Mouse (Mus musculus): ENCODE data around the gene Sfrp5. TPM values are rescaled to one million over a fixed set of nuclear protein-coding genes. Genes with fewer than 3 reads are reported as not detected.

The Sfrp5 gene
- polyA plus RNA-seq, 1 experiment from 2014 or later, result 0.21 TPM

- Histone ChIP-seq H3K4me2 (ENCODE audit: low read depth, low read length) (no peak overlapping the region), H3K9me3 (ENCODE audit: control insufficient read depth, low read length) (no peaks in the 10 kb centered on the region), H3K4me1 (ENCODE audit: control insufficient read depth, insufficient read depth, low read length) (peaks cover 2% of the 10 kb centered on the region; the same call in 1 of the 2 replicates), H3K27ac (ENCODE audit: low read depth, low read length) (no peak overlapping the region), H3K36me3 (ENCODE audit: control insufficient read depth, insufficient read depth, low read length) (no peaks in the 10 kb centered on the region), H3K27me3 (ENCODE audit: control insufficient read depth, insufficient read depth, low read length) (no peaks in the 10 kb centered on the region), H3K4me3 (ENCODE audit: low read depth, low read length) (no peak overlapping the region), H3K9ac (replicated peaks; ENCODE audit: low read depth, low read length) (no peak overlapping the region)
- no peak; the same call in 1 of the 2 replicates for ATAC-seq (ENCODE audit: low read depth)
- WGBS, result 51% methylated on average over 7 of the region's 7 CpGs
Measured at GRCm38 (mm10) chr19:42209485-42209884, 7.4 kb upstream of the Sfrp5 start.

DNA sequence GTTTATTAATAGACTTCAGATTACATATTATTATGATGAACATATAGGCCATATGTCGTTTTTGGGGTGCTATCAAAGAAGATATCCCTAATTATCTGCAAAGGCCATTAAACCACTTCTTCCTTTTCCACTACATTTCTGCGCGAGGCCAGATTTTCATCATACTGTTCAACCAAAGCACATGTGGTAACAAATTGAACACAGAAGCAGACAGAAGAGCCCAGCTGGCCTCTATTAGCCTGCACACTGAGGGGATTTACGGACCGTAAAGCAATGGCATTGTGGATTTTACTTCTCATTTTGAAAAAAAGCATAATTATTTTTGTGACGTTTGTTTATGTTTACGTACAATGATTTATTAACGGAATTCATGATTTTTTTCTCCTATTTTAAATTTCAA lies 3.1 kb upstream of the Sfrp5 start:
- WGBS, result 54% methylated on average over 8 of the region's 8 CpGs
- H3K4me3 ChIP-seq (ENCODE audit: low read depth, low read length), result no peak overlapping the region
- ATAC-seq (ENCODE audit: low read depth), result no peak
- peaks cover 32% of the 10 kb centered on the region for H3K27me3 ChIP-seq (ENCODE audit: control insufficient read depth, insufficient read depth, low read length)
- H3K4me2 ChIP-seq (ENCODE audit: low read depth, low read length), result no peak overlapping the region
- no peak overlapping the region for H3K27ac ChIP-seq (ENCODE audit: low read depth, low read length)
- H3K4me1 ChIP-seq (ENCODE audit: control insufficient read depth, insufficient read depth, low read length), result peaks cover 9% of the 10 kb centered on the region
- H3K36me3 ChIP-seq (ENCODE audit: control insufficient read depth, insufficient read depth, low read length), result no peaks in the 10 kb centered on the region
- no peaks in the 10 kb centered on the region for H3K9me3 ChIP-seq (ENCODE audit: control insufficient read depth, low read length)
- no peak overlapping the region for H3K9ac ChIP-seq (replicated peaks; ENCODE audit: low read depth, low read length)

DNA sequence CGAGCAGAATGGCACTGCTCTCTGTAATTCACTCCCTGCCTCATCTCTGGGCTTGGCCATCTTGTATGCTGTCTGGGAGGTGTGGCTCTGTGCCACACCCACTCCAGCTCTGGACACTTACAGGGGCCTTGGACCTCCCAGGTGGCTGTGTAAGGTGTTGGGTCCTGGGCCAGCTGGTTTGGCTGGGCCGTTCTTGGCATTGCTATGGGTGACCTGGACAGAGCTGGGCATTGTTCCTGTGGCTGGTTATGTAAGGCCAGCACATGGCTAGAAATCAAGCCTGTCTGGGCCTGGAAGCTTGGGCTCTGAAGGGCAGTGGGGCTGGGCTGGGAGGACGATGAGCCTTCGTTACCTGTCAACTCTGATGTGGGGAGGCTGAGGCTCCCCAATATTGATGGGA lies 2.3 kb upstream of the Sfrp5 start:
- no peaks in the 10 kb centered on the region for H3K36me3 ChIP-seq (ENCODE audit: control insufficient read depth, insufficient read depth, low read length)
- H3K4me3 ChIP-seq (ENCODE audit: low read depth, low read length), result no peak overlapping the region
- H3K27ac ChIP-seq (ENCODE audit: low read depth, low read length), result 0 out of 2 replicates have a peak overlapping the region, but pooled peaks have one; percentile 23
- H3K4me2 ChIP-seq (ENCODE audit: low read depth, low read length), result no peak overlapping the region
- no peak overlapping the region for H3K9ac ChIP-seq (replicated peaks; ENCODE audit: low read depth, low read length)
- 91% methylated on average over 4 of the region's 4 CpGs for WGBS
- H3K4me1 ChIP-seq (ENCODE audit: control insufficient read depth, insufficient read depth, low read length), result peaks cover 9% of the 10 kb centered on the region
- H3K9me3 ChIP-seq (ENCODE audit: control insufficient read depth, low read length), result no peaks in the 10 kb centered on the region
- ATAC-seq (ENCODE audit: low read depth), result no peak
- H3K27me3 ChIP-seq (ENCODE audit: control insufficient read depth, insufficient read depth, low read length), result peaks cover 34% of the 10 kb centered on the region

DNA sequence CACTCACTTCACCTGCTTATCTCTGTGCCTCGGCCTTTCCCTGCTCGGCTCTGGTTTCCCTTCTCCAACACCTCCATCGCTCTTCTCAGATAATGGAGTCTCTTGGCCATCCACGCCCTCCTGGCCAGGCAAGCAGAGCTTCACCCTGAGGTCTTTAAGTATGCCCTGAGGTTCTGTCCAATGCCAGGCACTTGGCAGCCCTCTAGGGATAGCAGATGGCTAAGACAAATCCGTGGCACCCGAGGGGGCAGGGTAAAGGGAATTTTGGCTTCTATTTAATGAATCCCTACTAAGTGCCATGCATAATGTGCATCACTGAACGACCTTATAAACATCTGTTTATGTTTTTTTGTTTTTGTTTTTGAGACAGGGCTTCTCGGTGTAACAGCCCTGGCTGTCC lies 415 bp upstream of the Sfrp5 start:
- peaks cover 38% of the 10 kb centered on the region for H3K27me3 ChIP-seq (ENCODE audit: control insufficient read depth, insufficient read depth, low read length)
- peak overlapping the region; percentile 29 for H3K4me3 ChIP-seq (ENCODE audit: low read depth, low read length)
- no peak for ATAC-seq (ENCODE audit: low read depth)
- H3K36me3 ChIP-seq (ENCODE audit: control insufficient read depth, insufficient read depth, low read length), result no peaks in the 10 kb centered on the region
- H3K4me1 ChIP-seq (ENCODE audit: control insufficient read depth, insufficient read depth, low read length), result peaks cover 9% of the 10 kb centered on the region
- no peaks in the 10 kb centered on the region for H3K9me3 ChIP-seq (ENCODE audit: control insufficient read depth, low read length)
- no peak overlapping the region for H3K9ac ChIP-seq (replicated peaks; ENCODE audit: low read depth, low read length)
- H3K4me2 ChIP-seq (ENCODE audit: low read depth, low read length), result peak overlapping the region; percentile 44; the same call in 1 of the 2 replicates
- WGBS, result 35% methylated on average over 8 of the region's 8 CpGs
- H3K27ac ChIP-seq (ENCODE audit: low read depth, low read length), result no peak overlapping the region

- no peak for ATAC-seq (ENCODE audit: low read depth)
- Histone ChIP-seq H3K36me3 (ENCODE audit: control insufficient read depth, insufficient read depth, low read length) (no peaks in the 10 kb centered on the region), H3K4me2 (ENCODE audit: low read depth, low read length) (no peak overlapping the region), H3K27ac (ENCODE audit: low read depth, low read length) (no peak overlapping the region), H3K27me3 (ENCODE audit: control insufficient read depth, insufficient read depth, low read length) (peaks cover 34% of the 10 kb centered on the region), H3K4me3 (ENCODE audit: low read depth, low read length) (no peak overlapping the region), H3K4me1 (ENCODE audit: control insufficient read depth, insufficient read depth, low read length) (peaks cover 4% of the 10 kb centered on the region; the same call in 1 of the 2 replicates), H3K9me3 (ENCODE audit: control insufficient read depth, low read length) (no peaks in the 10 kb centered on the region), H3K9ac (replicated peaks; ENCODE audit: low read depth, low read length) (no peak overlapping the region)
- WGBS, result 50% methylated on average over 11 of the region's 11 CpGs
Measured at GRCm38 (mm10) chr19:42198026-42198425, 4.0 kb downstream of the Sfrp5 start.

DNA sequence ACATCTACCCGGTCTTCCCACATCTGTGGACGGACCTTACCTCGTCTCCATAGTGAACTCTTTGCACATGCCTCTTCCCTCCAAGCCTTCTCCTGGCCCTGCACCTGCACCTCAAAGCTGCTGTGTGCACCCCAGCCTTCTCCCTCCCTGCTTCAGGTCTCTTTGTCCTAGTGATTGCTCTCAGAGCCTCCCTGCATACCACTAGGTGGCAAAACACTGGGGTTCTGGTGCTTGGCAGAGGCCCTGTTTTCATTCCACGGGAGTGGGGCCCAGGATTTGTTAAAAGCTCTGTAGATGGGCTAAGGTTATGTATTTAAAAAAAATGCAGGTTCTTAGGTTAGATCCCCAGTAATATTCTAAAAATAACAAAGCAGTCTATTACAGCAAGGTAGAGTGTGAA lies 5.0 kb downstream of the Sfrp5 start:
- Histone ChIP-seq H3K9me3 (ENCODE audit: control insufficient read depth, low read length) (no peaks in the 10 kb centered on the region), H3K4me1 (ENCODE audit: control insufficient read depth, insufficient read depth, low read length) (peaks cover 4% of the 10 kb centered on the region; the same call in 1 of the 2 replicates), H3K4me3 (ENCODE audit: low read depth, low read length) (no peak overlapping the region), H3K36me3 (ENCODE audit: control insufficient read depth, insufficient read depth, low read length) (0 out of 2 replicates have a peak, but pooled peaks cover under 1% of the 10 kb centered on the region), H3K9ac (replicated peaks; ENCODE audit: low read depth, low read length) (no peak overlapping the region), H3K27ac (ENCODE audit: low read depth, low read length) (no peak overlapping the region), H3K27me3 (ENCODE audit: control insufficient read depth, insufficient read depth, low read length) (peaks cover 24% of the 10 kb centered on the region), H3K4me2 (ENCODE audit: low read depth, low read length) (no peak overlapping the region)
- WGBS, result 77% methylated on average over 4 of the region's 4 CpGs
- ATAC-seq (ENCODE audit: low read depth), result no peak

- no peak overlapping the region for H3K9ac ChIP-seq (replicated peaks; ENCODE audit: low read depth, low read length)
- H3K4me1 ChIP-seq (ENCODE audit: control insufficient read depth, insufficient read depth, low read length), result peaks cover 2% of the 10 kb centered on the region; the same call in 1 of the 2 replicates
- WGBS, result 69% methylated on average over 4 of the region's 4 CpGs
- H3K9me3 ChIP-seq (ENCODE audit: control insufficient read depth, low read length), result no peaks in the 10 kb centered on the region
- peaks cover 17% of the 10 kb centered on the region for H3K27me3 ChIP-seq (ENCODE audit: control insufficient read depth, insufficient read depth, low read length)
- H3K27ac ChIP-seq (ENCODE audit: low read depth, low read length), result no peak overlapping the region
- peaks cover 7% of the 10 kb centered on the region; the same call in 1 of the 2 replicates for H3K36me3 ChIP-seq (ENCODE audit: control insufficient read depth, insufficient read depth, low read length)
- no peak for ATAC-seq (ENCODE audit: low read depth)
- H3K4me2 ChIP-seq (ENCODE audit: low read depth, low read length), result no peak overlapping the region
- H3K4me3 ChIP-seq (ENCODE audit: low read depth, low read length), result no peak overlapping the region
Measured at GRCm38 (mm10) chr19:42196378-42196777, 5.7 kb downstream of the Sfrp5 start.

DNA sequence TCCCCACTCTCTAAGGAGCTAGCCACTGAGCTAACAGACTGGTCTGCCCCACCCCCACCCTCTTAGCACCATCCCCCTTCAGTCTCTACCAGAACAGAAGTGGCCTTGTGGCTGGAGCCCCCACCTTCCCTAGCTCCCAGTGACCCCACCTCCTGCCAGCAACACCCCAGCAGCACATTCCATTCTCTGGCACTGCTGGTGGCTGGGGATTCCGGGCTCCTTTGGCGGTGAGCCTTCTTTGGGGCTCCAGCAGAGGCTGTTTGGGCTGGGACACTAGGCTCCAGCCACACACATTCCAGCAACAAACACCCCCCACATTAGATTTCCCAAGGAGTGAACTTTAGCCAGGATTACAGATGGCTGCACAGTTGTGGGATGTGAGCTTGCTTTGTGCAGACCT lies 8.7 kb downstream of the Sfrp5 start:
- no peak overlapping the region for H3K9ac ChIP-seq (replicated peaks; ENCODE audit: low read depth, low read length)
- H3K4me2 ChIP-seq (ENCODE audit: low read depth, low read length), result no peak overlapping the region
- 57% methylated on average over 2 of the region's 2 CpGs for WGBS
- H3K27me3 ChIP-seq (ENCODE audit: control insufficient read depth, insufficient read depth, low read length), result no peaks in the 10 kb centered on the region
- no peak; the same call in 1 of the 2 replicates for ATAC-seq (ENCODE audit: low read depth)
- H3K4me1 ChIP-seq (ENCODE audit: control insufficient read depth, insufficient read depth, low read length), result no peaks in the 10 kb centered on the region
- no peak overlapping the region for H3K4me3 ChIP-seq (ENCODE audit: low read depth, low read length)
- no peak overlapping the region for H3K27ac ChIP-seq (ENCODE audit: low read depth, low read length)
- no peaks in the 10 kb centered on the region for H3K9me3 ChIP-seq (ENCODE audit: control insufficient read depth, low read length)
- peaks cover 13% of the 10 kb centered on the region; the same call in 1 of the 2 replicates for H3K36me3 ChIP-seq (ENCODE audit: control insufficient read depth, insufficient read depth, low read length)

DNA sequence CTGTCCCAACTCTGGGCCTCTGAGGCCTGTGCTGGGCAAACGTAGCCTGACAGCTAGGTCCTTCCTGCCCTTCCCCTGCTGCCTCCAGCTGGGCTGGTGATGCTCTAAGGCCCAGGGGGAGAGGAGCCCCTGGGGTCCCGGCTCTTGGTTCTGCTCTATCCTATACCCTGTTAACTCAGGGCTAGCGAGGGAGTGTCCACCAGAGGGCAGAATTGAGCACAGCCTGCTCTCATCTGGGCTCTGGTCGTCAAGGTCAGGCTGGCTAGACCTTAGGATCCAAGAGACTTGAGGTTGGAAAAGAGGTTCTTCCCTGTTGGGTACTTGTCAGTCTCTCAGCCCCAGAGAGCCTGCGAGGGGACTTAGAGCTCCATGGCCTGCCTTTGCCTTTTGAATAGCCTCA lies 11.6 kb downstream of the Sfrp5 start:
- Histone ChIP-seq H3K27ac (ENCODE audit: low read depth, low read length) (no peak overlapping the region), H3K4me1 (ENCODE audit: control insufficient read depth, insufficient read depth, low read length) (no peaks in the 10 kb centered on the region), H3K9me3 (ENCODE audit: control insufficient read depth, low read length) (no peaks in the 10 kb centered on the region), H3K4me2 (ENCODE audit: low read depth, low read length) (no peak overlapping the region), H3K36me3 (ENCODE audit: control insufficient read depth, insufficient read depth, low read length) (peaks cover 22% of the 10 kb centered on the region), H3K9ac (replicated peaks; ENCODE audit: low read depth, low read length) (no peak overlapping the region), H3K27me3 (ENCODE audit: control insufficient read depth, insufficient read depth, low read length) (no peaks in the 10 kb centered on the region), H3K4me3 (ENCODE audit: low read depth, low read length) (no peak overlapping the region)
- peak; percentile 58 for ATAC-seq (ENCODE audit: low read depth)
- WGBS, result 18% methylated on average over 5 of the region's 5 CpGs

All from neural tube, embryonic 14.5 days (tissue).